18 mouse cellular contexts compared by ENCODE assay signal in the genomic region with DNA sequence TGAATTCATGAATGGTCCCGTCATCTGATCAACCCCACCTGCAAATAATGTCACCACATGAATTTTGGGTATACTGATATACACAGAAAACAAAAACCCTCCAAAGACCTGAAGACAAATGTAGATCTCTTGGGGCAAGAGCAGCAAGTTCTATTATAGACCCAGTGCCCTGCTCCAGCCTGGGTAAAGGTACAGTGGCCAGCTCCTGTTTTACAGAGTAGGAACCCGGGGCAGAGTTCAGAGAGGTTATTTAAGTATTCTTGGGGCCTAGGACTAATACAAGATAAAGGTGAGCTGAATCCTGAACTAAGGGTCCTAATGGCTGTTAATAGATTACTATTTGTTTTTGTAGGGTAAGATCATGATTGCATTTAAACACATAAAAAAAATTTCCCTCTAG. TPM values are rescaled to one million over a fixed set of nuclear protein-coding genes. Genes with fewer than 3 reads are reported as not detected.
DNase-seq lines count a peak whose midpoint lies in the region; ATAC-seq and TF ChIP-seq lines count a peak whose summit lies in the region.
"Had no signal": no experiment of that assay in that cellular context is flagged by ENCODE, and none has a peak within 500 bp of the region (broad histone marks: within the 10 kb centered on the region; RNA-seq: fewer than 3 reads in every experiment).

No protein-coding gene starts in this region.

- H3K4me3 ChIP-seq in intestine, embryonic 15.5 days (replicated peaks), result no peak overlapping the region
- no peak overlapping the region for H3K4me3 ChIP-seq in intestine, postnatal 0 days (ENCODE audit: low read depth, low read length)
- H3K4me3 ChIP-seq in intestine, embryonic 16.5 days (ENCODE audit: low read length), result no peak overlapping the region

- ATAC-seq in intestine, embryonic 15.5 days, result peak; percentile 52; the same call in 1 of the 2 replicates
- ATAC-seq in intestine, postnatal 0 days, result no peak
- peak; percentile 71 for ATAC-seq in intestine, embryonic 16.5 days
- ATAC-seq: activated CD4-positive, CD25-positive, alpha-beta regulatory T cell, adult 4 months; CD4-positive, CD25-positive, alpha-beta regulatory T cell, adult 4 months; Patski had no signal

- H3K9me3 ChIP-seq in intestine, embryonic 15.5 days, result no peaks in the 10 kb centered on the region
- H3K9me3 ChIP-seq in intestine, postnatal 0 days (ENCODE audit: control insufficient read depth), result no peaks in the 10 kb centered on the region
- H3K9me3 ChIP-seq in intestine, embryonic 16.5 days (ENCODE audit: control insufficient read depth, low read length), result no peaks in the 10 kb centered on the region
- H3K9me3 ChIP-seq: G1E had no signal

- no peak for DNase-seq in layer of hippocampus, adult 9-10 months (ENCODE audit: low spot score)
- DNase-seq: adrenal gland, adult 2 months; adrenal gland, adult 8-10 months; adrenal gland, postnatal 10 days; adrenal gland, postnatal 14 days; adrenal gland, postnatal 25 days; adrenal gland, postnatal 36 days; B cell, adult 2 months; cerebellum, adult 11 months; cerebellum, adult 11-12 months; cerebellum, adult 18-20 months had no signal

- TF ChIP-seq CTCF in intestine, postnatal 0 days (IDR thresholded peaks at IDR 0.05; ENCODE audit: low read depth), result no peak

- WGBS in intestine, embryonic 15.5 days, result 72% methylated on average over 2 of the region's 2 CpGs
- WGBS in intestine, postnatal 0 days, result 43% methylated on average over 2 of the region's 2 CpGs
- 72% methylated on average over 2 of the region's 2 CpGs for WGBS in intestine, embryonic 16.5 days

- H3K36me3 ChIP-seq in intestine, embryonic 15.5 days, result no peaks in the 10 kb centered on the region
- H3K36me3 ChIP-seq in intestine, postnatal 0 days (ENCODE audit: control insufficient read depth, insufficient read depth), result no peaks in the 10 kb centered on the region
- 0 out of 2 replicates have a peak, but pooled peaks cover 3% of the 10 kb centered on the region for H3K36me3 ChIP-seq in intestine, embryonic 16.5 days (ENCODE audit: control insufficient read depth, insufficient read depth, low read length)
- H3K36me3 ChIP-seq: G1E had no signal

- no peak overlapping the region for H3K9ac ChIP-seq in intestine, embryonic 15.5 days
- no peak overlapping the region for H3K9ac ChIP-seq in intestine, postnatal 0 days (ENCODE audit: low read depth, low read length)
- no peak overlapping the region for H3K9ac ChIP-seq in intestine, embryonic 16.5 days (ENCODE audit: low read depth, low read length)

- no peak overlapping the region for H3K27ac ChIP-seq in intestine, embryonic 15.5 days
- no peak overlapping the region for H3K27ac ChIP-seq in intestine, postnatal 0 days (ENCODE audit: low read depth, low read length)
- no peak overlapping the region for H3K27ac ChIP-seq in intestine, embryonic 16.5 days (ENCODE audit: low read length)

- H3K4me1 ChIP-seq in intestine, embryonic 15.5 days (replicated peaks), result no peaks in the 10 kb centered on the region
- H3K4me1 ChIP-seq in intestine, postnatal 0 days (replicated peaks; ENCODE audit: control insufficient read depth, insufficient read depth, low read length), result no peaks in the 10 kb centered on the region
- H3K4me1 ChIP-seq in intestine, embryonic 16.5 days (ENCODE audit: control insufficient read depth, insufficient read depth, low read length), result peaks cover 9% of the 10 kb centered on the region

- H3K4me2 ChIP-seq in intestine, embryonic 15.5 days (replicated peaks), result no peak overlapping the region
- no peak overlapping the region for H3K4me2 ChIP-seq in intestine, postnatal 0 days (replicated peaks; ENCODE audit: low read depth)
- H3K4me2 ChIP-seq in intestine, embryonic 16.5 days (ENCODE audit: low read depth, low read length), result no peak overlapping the region

- no peaks in the 10 kb centered on the region for H3K27me3 ChIP-seq in intestine, embryonic 15.5 days (replicated peaks)
- no peaks in the 10 kb centered on the region for H3K27me3 ChIP-seq in intestine, postnatal 0 days (replicated peaks; ENCODE audit: control insufficient read depth, insufficient read depth, low read length)
- H3K27me3 ChIP-seq in intestine, embryonic 16.5 days (replicated peaks; ENCODE audit: control insufficient read depth, insufficient read depth, low read length), result no peaks in the 10 kb centered on the region

RNA-seq across cellular contexts. Expression of gene Mapk9, which starts 25.0 kb away (rescaled TPM):
- polyA plus RNA-seq in intestine, embryonic 15.5 days (2015; fragmentation: Nextera tagmentation; extraction: Ambion mirVana), result 29.9 and 32.1 TPM in 2 replicates
- 21.7 and 22.0 TPM in 2 replicates for polyA plus RNA-seq in intestine, postnatal 0 days (2015; fragmentation: Nextera tagmentation; extraction: Ambion mirVana)
- polyA plus RNA-seq in intestine, embryonic 16.5 days (2015; fragmentation: Nextera tagmentation; extraction: Ambion mirVana), result 26.6 and 27.8 TPM in 2 replicates

RNA-seq across cellular contexts. Expression of gene Gfpt2, which starts 27.6 kb away (rescaled TPM):
- polyA plus RNA-seq in intestine, embryonic 15.5 days (2015; fragmentation: Nextera tagmentation; extraction: Ambion mirVana), result 6.5 and 6.7 TPM in 2 replicates
- polyA plus RNA-seq in intestine, postnatal 0 days (2015; fragmentation: Nextera tagmentation; extraction: Ambion mirVana), result 1.7 and 2.8 TPM in 2 replicates
- polyA plus RNA-seq in intestine, embryonic 16.5 days (2015; fragmentation: Nextera tagmentation; extraction: Ambion mirVana), result 5.8 and 6.4 TPM in 2 replicates
- polyA plus RNA-seq: G1E had no signal
